Mouse (Mus musculus) intestine, postnatal 0 days (tissue): ENCODE data around the gene Paqr8. TPM values are rescaled to one million over a fixed set of nuclear protein-coding genes. Genes with fewer than 3 reads are reported as not detected.

Experiments
- ATAC-seq: fragments of 200-750 bp; cut with Nextera tagmentation; 2 replicates; pipeline ENCODE4 v1.8.0; 2017; ENCODE audit warnings: mild to moderate bottlenecking, moderate TSS enrichment, moderate library complexity
- H3K27ac ChIP-seq: fragments of 300-500 bp; sonication (generic); 2 replicates; pipeline ENCODE4 v1.5.1; 2014; ENCODE audit warnings: mild to moderate bottlenecking, low read depth, low read length, moderate library complexity
- H3K27me3 ChIP-seq: fragments of 300-500 bp; sonication (generic); replicated peaks from 2 replicates; pipeline ENCODE4 v1.6.1; 2014; ENCODE audit warnings: low read length, mixed read lengths; ENCODE audit not compliant: control insufficient read depth, insufficient read depth
- H3K36me3 ChIP-seq: fragments of 300-500 bp; sonication (generic); 2 replicates; pipeline ENCODE4 v1.6.1; 2014; ENCODE audit warnings: mild to moderate bottlenecking, moderate library complexity; ENCODE audit not compliant: control insufficient read depth, insufficient read depth
- H3K4me1 ChIP-seq: fragments of 300-500 bp; sonication (generic); replicated peaks from 2 replicates; pipeline ENCODE4 v1.6.1; 2014; ENCODE audit warnings: antibody characterized with exemption, low read length, mixed read lengths; ENCODE audit not compliant: control insufficient read depth, insufficient read depth
- H3K4me2 ChIP-seq: fragments of 300-500 bp; sonication (generic); replicated peaks from 2 replicates; pipeline ENCODE4 v1.6.1; 2014; ENCODE audit warnings: low read depth, mild to moderate bottlenecking, moderate library complexity
- H3K4me3 ChIP-seq: fragments of 300-500 bp; sonication (generic); 2 replicates; pipeline ENCODE4 v1.5.1; 2014; ENCODE audit warnings: low read depth, low read length
- H3K9ac ChIP-seq: fragments of 300-500 bp; sonication (generic); 2 replicates; pipeline ENCODE4 v1.6.1; 2014; ENCODE audit warnings: mild to moderate bottlenecking, low read depth, low read length
- H3K9me3 ChIP-seq: fragments of 300-500 bp; sonication (generic); 2 replicates; pipeline ENCODE4 v1.6.1; 2016; ENCODE audit warnings: mixed run types; ENCODE audit not compliant: control insufficient read depth
- CTCF ChIP-seq: sonication (generic); IDR thresholded peaks from 2 replicates; pipeline ENCODE4 v1.5.1; 2016; ENCODE audit warnings: low read depth, mild to moderate bottlenecking, control low read depth, antibody characterized with exemption, moderate library complexity
- WGBS: fragments of 180-500 bp; shearing (Covaris S2); extraction: QIAGEN DNeasy Blood & Tissue Kit; methylation state at CpG from one replicate; pipeline ENCODE4 v1.1.7; 2014; 5-methylcytosine and 5-hydroxymethylcytosine counted together
- polyA plus RNA-seq: library from polyadenylated mRNA; unstranded; fragments of >200 nt; fragmentation: Nextera tagmentation; extraction: Ambion mirVana; gene quantifications from 2 replicates; pipeline ENCODE4 v1.2.1, GENCODE M21; 2015

Paqr8 gene
- polyA plus RNA-seq, 1 experiment from 2014 or later, result 2.9 TPM

GRCm38 (mm10) chr1:20969642-20970041 lies 79.2 kb downstream of the Paqr8 start:
- no peak overlapping the region for H3K4me2 ChIP-seq
- no peak overlapping the region for H3K9ac ChIP-seq
- H3K27ac ChIP-seq, result no peak overlapping the region
- no peak for ATAC-seq
- no peak for TF ChIP-seq CTCF
- no peaks in the 10 kb centered on the region for H3K9me3 ChIP-seq
- 72% methylated on average over 2 of the region's 2 CpGs for WGBS
- H3K36me3 ChIP-seq, result no peaks in the 10 kb centered on the region
- H3K4me1 ChIP-seq, result no peaks in the 10 kb centered on the region
- H3K27me3 ChIP-seq, result no peaks in the 10 kb centered on the region
- no peak overlapping the region for H3K4me3 ChIP-seq

GRCm38 (mm10) chr1:20973389-20973788 lies 83.0 kb downstream of the Paqr8 start:
- H3K4me3 ChIP-seq, result no peak overlapping the region
- WGBS, result 91% methylated on average over 6 of the region's 6 CpGs
- no peak for TF ChIP-seq CTCF
- H3K27ac ChIP-seq, result no peak overlapping the region
- no peaks in the 10 kb centered on the region for H3K9me3 ChIP-seq
- no peak overlapping the region for H3K9ac ChIP-seq
- no peak for ATAC-seq
- H3K36me3 ChIP-seq, result no peaks in the 10 kb centered on the region
- no peaks in the 10 kb centered on the region for H3K27me3 ChIP-seq
- no peaks in the 10 kb centered on the region for H3K4me1 ChIP-seq
- no peak overlapping the region for H3K4me2 ChIP-seq

- no peak overlapping the region for H3K9ac ChIP-seq
- ATAC-seq, result no peak
- no peak overlapping the region for H3K27ac ChIP-seq
- no peak overlapping the region for H3K4me2 ChIP-seq
- no peak overlapping the region for H3K4me3 ChIP-seq
- 66% methylated on average over 9 of the region's 9 CpGs for WGBS
- no peaks in the 10 kb centered on the region for H3K27me3 ChIP-seq
- no peaks in the 10 kb centered on the region for H3K4me1 ChIP-seq
- H3K36me3 ChIP-seq, result no peaks in the 10 kb centered on the region
- H3K9me3 ChIP-seq, result no peaks in the 10 kb centered on the region
- TF ChIP-seq CTCF, result no peak
Measured at GRCm38 (mm10) chr1:20974341-20975135, 84.1 kb downstream of the Paqr8 start.

GRCm38 (mm10) chr1:20980553-20980952 lies 90.1 kb downstream of the Paqr8 start:
- Histone ChIP-seq H3K9me3 (no peaks in the 10 kb centered on the region), H3K36me3 (no peaks in the 10 kb centered on the region), H3K4me2 (no peak overlapping the region), H3K4me1 (no peaks in the 10 kb centered on the region), H3K27ac (no peak overlapping the region), H3K27me3 (no peaks in the 10 kb centered on the region), H3K9ac (no peak overlapping the region), H3K4me3 (no peak overlapping the region)
- no peak for ATAC-seq
- 60% methylated on average over 1 of the region's 1 CpGs for WGBS
- no peak for TF ChIP-seq CTCF

- Histone ChIP-seq H3K27me3 (no peaks in the 10 kb centered on the region), H3K4me3 (no peak overlapping the region), H3K4me2 (no peak overlapping the region), H3K36me3 (no peaks in the 10 kb centered on the region), H3K9me3 (no peaks in the 10 kb centered on the region), H3K27ac (no peak overlapping the region), H3K9ac (no peak overlapping the region), H3K4me1 (no peaks in the 10 kb centered on the region)
- 89% methylated on average over 6 of the region's 6 CpGs for WGBS
- no peak for TF ChIP-seq CTCF
- no peak for ATAC-seq
Measured at GRCm38 (mm10) chr1:20981764-20982163, 91.4 kb downstream of the Paqr8 start.

GRCm38 (mm10) chr1:20984103-20984502 lies 93.7 kb downstream of the Paqr8 start:
- H3K27ac ChIP-seq, result no peak overlapping the region
- no peaks in the 10 kb centered on the region for H3K9me3 ChIP-seq
- no peak for ATAC-seq
- no peak overlapping the region for H3K9ac ChIP-seq
- WGBS, result 72% methylated on average over 2 of the region's 2 CpGs
- TF ChIP-seq CTCF, result peak; percentile 27; the same call in 1 of the 2 replicates
- no peaks in the 10 kb centered on the region for H3K27me3 ChIP-seq
- H3K4me2 ChIP-seq, result no peak overlapping the region
- H3K4me3 ChIP-seq, result no peak overlapping the region
- no peaks in the 10 kb centered on the region for H3K36me3 ChIP-seq
- no peaks in the 10 kb centered on the region for H3K4me1 ChIP-seq
